Mouse (Mus musculus) embryonic facial prominence, embryonic 11.5 days (tissue): ENCODE measurements around the gene Srsf7. TPM values are rescaled to one million over a fixed set of nuclear protein-coding genes. Genes with fewer than 3 reads are reported as not detected.
A peak's percentile ranks its signal among the peaks of the same experiment; 100 is the strongest.

Experiments
- ATAC-seq: fragments of 200-750 bp; cut with Nextera tagmentation; replicated peaks from 2 replicates; pipeline ENCODE4 v1.8.0; 2017; ENCODE audit warnings: low read depth; ENCODE audit not compliant: insufficient number of reproducible peaks, low FRiP score, low TSS enrichment
- DNase-seq: peaks from one replicate; pipeline ENCODE4 v3.0.0-alpha.2; 2015; ENCODE audit warnings: low spot score
- H3K27ac ChIP-seq: fragments of 300-500 bp; sonication (generic); replicated peaks from 2 replicates; pipeline ENCODE4 v1.5.1; 2014; ENCODE audit warnings: mild to moderate bottlenecking, low read depth, low read length, control low read depth
- H3K27me3 ChIP-seq: fragments of 300-500 bp; sonication (generic); 2 replicates; pipeline ENCODE4 v1.6.1; 2014; ENCODE audit warnings: mild to moderate bottlenecking, low read length, moderate library complexity, mixed read lengths; ENCODE audit not compliant: control insufficient read depth, insufficient read depth
- H3K36me3 ChIP-seq: fragments of 300-500 bp; sonication (generic); replicated peaks from 2 replicates; pipeline ENCODE4 v1.6.1; 2014; ENCODE audit warnings: low read depth, mild to moderate bottlenecking, low read length, moderate library complexity, mixed read lengths; ENCODE audit not compliant: control insufficient read depth, insufficient read depth
- H3K4me1 ChIP-seq: fragments of 300-500 bp; sonication (generic); 2 replicates; pipeline ENCODE4 v1.6.1; 2014; ENCODE audit warnings: low read length, mixed read lengths; ENCODE audit not compliant: control insufficient read depth, insufficient read depth
- H3K4me2 ChIP-seq: fragments of 300-500 bp; sonication (generic); 2 replicates; pipeline ENCODE4 v1.6.1; 2014; ENCODE audit warnings: low read depth, mild to moderate bottlenecking, control low read depth, low read length, moderate library complexity
- H3K4me3 ChIP-seq: fragments of 300-500 bp; sonication (generic); 2 replicates; pipeline ENCODE4 v1.5.1; 2014; ENCODE audit warnings: low read depth, low read length, control low read depth
- H3K9ac ChIP-seq: fragments of 300-500 bp; sonication (generic); replicated peaks from 2 replicates; pipeline ENCODE4 v1.6.1; 2014; ENCODE audit warnings: mild to moderate bottlenecking, control low read depth, low read length
- H3K9me3 ChIP-seq: fragments of 300-500 bp; sonication (generic); replicated peaks from 2 replicates; pipeline ENCODE4 v1.6.1; 2016; ENCODE audit warnings: mild to moderate bottlenecking, low read length, inconsistent platforms, mixed read lengths; ENCODE audit not compliant: control insufficient read depth
- WGBS: fragments of 180-500 bp; shearing (Covaris S2); extraction: QIAGEN DNeasy Blood & Tissue Kit; methylation state at CpG from one replicate; pipeline ENCODE4 v1.1.7; 2014; 5-methylcytosine and 5-hydroxymethylcytosine counted together
- polyA plus RNA-seq: library from polyadenylated mRNA; unstranded; fragments of >200 nt; fragmentation: Nextera tagmentation; extraction: Ambion mirVana; gene quantifications from 2 replicates; pipeline ENCODE4 v1.2.1, GENCODE M21; 2014

The Srsf7 gene
- 972 and 1,051 TPM in 2 replicates for polyA plus RNA-seq

DNA sequence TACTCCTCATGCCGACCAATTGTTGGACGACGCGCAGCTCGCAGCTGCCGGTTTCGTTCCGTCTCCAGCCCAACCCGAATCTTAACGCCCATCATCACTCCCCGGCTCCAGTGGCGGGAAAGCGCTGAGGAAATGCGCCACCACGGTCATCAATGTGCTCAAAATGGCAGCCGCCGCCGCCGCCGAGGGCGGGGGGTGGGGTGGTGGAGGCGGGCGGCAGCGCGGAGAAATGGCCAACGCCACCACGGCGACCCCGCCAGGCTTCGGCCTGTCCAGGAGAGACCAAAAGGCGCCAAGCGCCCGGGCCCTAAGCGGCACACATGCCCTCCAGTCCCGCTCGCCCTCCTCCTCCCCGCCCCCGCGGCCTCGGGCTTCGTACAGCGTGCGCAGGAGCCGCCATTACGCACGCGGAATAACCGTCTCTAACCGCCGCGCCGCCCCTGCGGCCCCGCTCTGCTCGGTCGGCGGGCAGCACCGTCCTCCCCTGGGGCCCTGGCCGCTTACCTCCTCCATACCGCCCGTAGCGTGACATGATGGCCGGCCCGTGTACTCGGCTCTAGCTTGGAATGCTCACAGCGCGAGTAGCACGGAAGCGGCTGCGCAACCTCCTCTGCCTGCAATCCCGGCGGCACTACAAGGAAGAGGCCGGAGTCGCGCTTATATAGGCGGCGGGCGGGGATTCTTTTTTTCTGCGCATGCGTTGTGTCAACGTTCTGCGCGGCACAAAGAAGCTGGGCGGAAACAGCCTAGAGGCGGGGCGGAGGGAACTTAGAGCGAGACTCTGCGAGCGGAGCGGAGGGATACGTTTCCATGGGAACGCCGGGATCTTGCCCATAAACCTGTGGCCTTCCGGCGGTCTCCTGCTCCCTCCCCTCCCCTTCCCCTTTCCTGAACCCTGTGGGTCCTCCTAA is at the start of gene Srsf7, which contains the start of gene Ttc39d:
Srsf7 (minus strand) TSS at position 637 of the 911 bp plus-strand sequence.
Ttc39d (plus strand) TSS at position 790 of the 911 bp plus-strand sequence.
- Histone ChIP-seq H3K27me3 (no peaks in the 10 kb centered on the region), H3K4me2 (peak within 1 kb of the TSS; percentile 50), H3K4me1 (no peaks in the 10 kb centered on the region), H3K36me3 (peaks cover 7% of the 10 kb centered on the region), H3K9ac (peak within 1 kb of the TSS; percentile 97), H3K27ac (peak within 1 kb of the TSS; percentile 98), H3K9me3 (no peaks in the 10 kb centered on the region), H3K4me3 (peak within 1 kb of the TSS; percentile 94)
- under 1% methylated on average over 78 of the region's 95 CpGs for WGBS
- peak; percentile 100 for DNase-seq
- peak; percentile 95 for ATAC-seq

- peak; percentile 46 for DNase-seq
- WGBS, result 62% methylated on average over 13 of the region's 13 CpGs
- Histone ChIP-seq H3K27me3 (no peaks in the 10 kb centered on the region), H3K27ac (no peak overlapping the region), H3K4me3 (no peak overlapping the region), H3K9ac (no peak overlapping the region), H3K4me1 (no peaks in the 10 kb centered on the region), H3K4me2 (no peak overlapping the region), H3K36me3 (peaks cover 15% of the 10 kb centered on the region), H3K9me3 (no peaks in the 10 kb centered on the region)
- ATAC-seq, result no peak
Observed at GRCm38 (mm10) chr17:80255208-80255607, 48.1 kb upstream of the Srsf7 start.

DNA sequence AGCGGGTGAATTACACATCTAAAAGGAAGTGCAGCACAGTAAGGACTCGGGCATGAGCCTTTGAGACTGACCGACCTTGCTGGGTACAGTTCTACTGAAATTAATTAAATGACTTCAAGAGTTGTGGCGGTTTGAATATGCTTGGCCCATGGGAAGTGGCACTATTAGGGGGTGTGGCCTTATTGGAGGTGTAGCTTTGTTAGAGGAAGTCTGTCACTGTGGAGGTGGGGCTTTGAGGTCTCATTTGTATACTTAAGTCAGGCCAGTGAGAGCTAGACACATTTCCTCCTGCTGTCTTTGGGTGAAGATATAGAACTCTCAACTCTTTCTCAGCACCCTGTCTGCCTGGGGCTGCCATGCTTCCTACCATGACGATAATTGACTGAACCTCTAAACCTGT is 47.3 kb upstream of the Srsf7 start:
- DNase-seq (no peak), ATAC-seq (no peak)
- Histone ChIP-seq H3K4me3 (no peak overlapping the region), H3K9ac (no peak overlapping the region), H3K27me3 (no peaks in the 10 kb centered on the region), H3K4me2 (no peak overlapping the region), H3K4me1 (no peaks in the 10 kb centered on the region), H3K36me3 (peaks cover 15% of the 10 kb centered on the region), H3K9me3 (no peaks in the 10 kb centered on the region), H3K27ac (no peak overlapping the region)
- WGBS, result 91% methylated on average over 5 of the region's 5 CpGs

GRCm38 (mm10) chr17:80252757-80253525 is 45.8 kb upstream of the Srsf7 start:
- Histone ChIP-seq H3K27ac (no peak overlapping the region), H3K4me2 (no peak overlapping the region), H3K36me3 (peaks cover 13% of the 10 kb centered on the region), H3K9me3 (no peaks in the 10 kb centered on the region), H3K4me3 (no peak overlapping the region), H3K27me3 (no peaks in the 10 kb centered on the region), H3K4me1 (no peaks in the 10 kb centered on the region), H3K9ac (no peak overlapping the region)
- 86% methylated on average over 13 of the region's 13 CpGs for WGBS
- ATAC-seq (no peak), DNase-seq (no peak)

GRCm38 (mm10) chr17:80243116-80243515 is 36.0 kb upstream of the Srsf7 start:
- DNase-seq, result no peak

GRCm38 (mm10) chr17:80241594-80241993 is 34.5 kb upstream of the Srsf7 start:
- no peak overlapping the region for H3K9ac ChIP-seq
- H3K9me3 ChIP-seq, result no peaks in the 10 kb centered on the region
- DNase-seq, result no peak
- H3K4me2 ChIP-seq, result no peak overlapping the region
- H3K27ac ChIP-seq, result no peak overlapping the region
- ATAC-seq, result no peak
- H3K27me3 ChIP-seq, result no peaks in the 10 kb centered on the region
- H3K36me3 ChIP-seq, result peaks cover 9% of the 10 kb centered on the region; the same call in 1 of the 2 replicates
- no peaks in the 10 kb centered on the region for H3K4me1 ChIP-seq
- 89% methylated on average over 9 of the region's 9 CpGs for WGBS
- no peak overlapping the region for H3K4me3 ChIP-seq

More at GRCm38 (mm10) chr17:80243116-80243515, 36.0 kb upstream of the Srsf7 start:
- H3K27ac ChIP-seq, result no peak overlapping the region
- no peak overlapping the region for H3K4me2 ChIP-seq
- 77% methylated on average over 13 of the region's 13 CpGs for WGBS
- H3K4me3 ChIP-seq, result no peak overlapping the region
- peaks cover 9% of the 10 kb centered on the region for H3K36me3 ChIP-seq
- H3K27me3 ChIP-seq, result no peaks in the 10 kb centered on the region
- no peak overlapping the region for H3K9ac ChIP-seq
- H3K9me3 ChIP-seq, result no peaks in the 10 kb centered on the region
- no peaks in the 10 kb centered on the region for H3K4me1 ChIP-seq
- no peak for ATAC-seq

GRCm38 (mm10) chr17:80237475-80237874 is 30.4 kb upstream of the Srsf7 start:
- Histone ChIP-seq H3K27ac (no peak overlapping the region), H3K4me1 (no peaks in the 10 kb centered on the region)
- ATAC-seq, result no peak

More at GRCm38 (mm10) chr17:80237475-80237874, 30.4 kb upstream of the Srsf7 start:
- no peak overlapping the region for H3K4me3 ChIP-seq
- 89% methylated on average over 5 of the region's 5 CpGs for WGBS
- H3K36me3 ChIP-seq, result peaks cover 6% of the 10 kb centered on the region; the same call in 1 of the 2 replicates
- H3K4me2 ChIP-seq, result no peak overlapping the region
- DNase-seq, result no peak
- no peaks in the 10 kb centered on the region for H3K27me3 ChIP-seq
- no peaks in the 10 kb centered on the region for H3K9me3 ChIP-seq
- H3K9ac ChIP-seq, result no peak overlapping the region
